Mouse (Mus musculus): ENCODE results near the gene Rrnad1.

Rrnad1 gene

GRCm38 (mm10) chr3:87948378-87949265, 18.1 kb upstream of the Rrnad1 start, which contains the start of gene Crabp2:
Crabp2 (plus strand) TSS chr3:87948666.
- DNase-seq (ENCODE audit: low spot score) = no peak

GRCm38 (mm10) chr3:87947811-87948199, 17.3 kb upstream of the Rrnad1 start:
- DNase-seq (ENCODE audit: low spot score) = no peak

GRCm38 (mm10) chr3:87947056-87947810, 16.7 kb upstream of the Rrnad1 start:
- no peak for DNase-seq (ENCODE audit: low spot score)

GRCm38 (mm10) chr3:87946541-87946860, 16.0 kb upstream of the Rrnad1 start:
- no peak for DNase-seq (ENCODE audit: low spot score)

GRCm38 (mm10) chr3:87945781-87946540, 15.4 kb upstream of the Rrnad1 start:
- DNase-seq (ENCODE audit: low spot score) = no peak

DNA sequence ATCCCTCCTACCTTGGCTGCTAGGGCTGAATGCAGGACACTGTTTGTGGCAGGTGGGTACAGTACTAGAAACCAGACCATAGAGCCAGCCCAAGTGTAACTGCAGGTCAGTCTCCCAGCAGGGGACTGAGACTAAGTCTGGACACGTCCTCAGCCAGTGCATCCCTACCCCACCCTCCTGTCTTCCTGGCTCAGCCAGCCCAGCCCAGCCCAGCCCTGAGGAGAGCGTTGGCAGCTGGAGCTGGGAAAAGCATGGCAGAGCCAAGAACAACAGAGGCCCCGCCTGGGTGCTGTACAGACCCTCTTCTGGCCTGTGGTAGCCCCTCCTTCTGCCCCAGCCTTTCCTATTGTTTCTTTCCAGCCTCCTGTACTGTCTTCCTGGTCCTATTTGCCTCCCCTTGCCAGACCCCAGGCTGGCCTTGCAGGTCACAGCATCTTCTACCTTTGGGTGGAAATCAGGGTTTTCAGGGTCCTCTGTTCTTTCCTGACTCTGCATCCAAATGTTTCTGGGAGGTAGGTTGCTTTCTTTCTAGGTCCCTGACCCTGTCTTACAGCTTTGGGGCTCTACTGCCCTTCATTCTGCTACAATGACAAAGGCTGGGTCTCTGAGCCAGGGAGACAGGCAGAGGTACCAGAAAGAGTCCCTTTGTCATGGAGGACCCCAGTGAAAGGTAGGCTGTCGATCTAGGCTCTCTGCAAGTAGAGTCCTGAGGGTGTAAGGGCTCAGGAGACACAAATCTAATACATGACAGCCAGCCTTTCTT, 14.5 kb upstream of the Rrnad1 start:
- DNase-seq (ENCODE audit: low spot score) = no peak

- DNase-seq (ENCODE audit: low spot score) = no peak
These were observed 13.1 kb upstream of the Rrnad1 start for GRCm38 (mm10) chr3:87943586-87943985.

GRCm38 (mm10) chr3:87942471-87942870, 12.0 kb upstream of the Rrnad1 start:
- no peak for DNase-seq (ENCODE audit: low spot score)

- no peak for DNase-seq (ENCODE audit: low spot score)
These were observed 10.1 kb upstream of the Rrnad1 start for GRCm38 (mm10) chr3:87940611-87941010.

GRCm38 (mm10) chr3:87935776-87936175, 5.3 kb upstream of the Rrnad1 start:
- DNase-seq (ENCODE audit: low spot score) = peak; percentile 53

DNA sequence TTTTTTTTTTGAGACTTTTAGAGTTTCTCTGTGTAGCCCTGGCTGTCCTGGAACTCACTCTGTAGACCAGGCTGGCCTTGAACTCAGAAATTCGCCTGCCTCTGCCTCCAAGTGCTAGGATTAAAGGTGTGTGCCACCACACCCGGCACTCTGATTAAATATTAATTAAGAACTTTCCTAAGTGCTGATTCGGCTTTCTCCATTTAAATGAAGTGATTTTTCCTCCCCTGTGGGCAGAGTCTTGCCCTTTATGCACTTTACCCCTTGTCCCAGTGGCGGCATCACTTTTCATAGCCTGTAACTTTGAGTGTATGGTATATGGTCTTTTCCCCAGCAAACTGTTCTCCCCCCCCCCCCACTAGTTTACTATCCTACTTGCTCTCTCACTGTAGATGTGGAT, 4.7 kb upstream of the Rrnad1 start:
- no peak for DNase-seq (ENCODE audit: low spot score)

- no peak for DNase-seq (ENCODE audit: low spot score)
These were observed 4.0 kb upstream of the Rrnad1 start for GRCm38 (mm10) chr3:87934501-87934900.

- DNase-seq (ENCODE audit: low spot score) = no peak
These were observed 3.5 kb upstream of the Rrnad1 start for GRCm38 (mm10) chr3:87934026-87934425.

DNA sequence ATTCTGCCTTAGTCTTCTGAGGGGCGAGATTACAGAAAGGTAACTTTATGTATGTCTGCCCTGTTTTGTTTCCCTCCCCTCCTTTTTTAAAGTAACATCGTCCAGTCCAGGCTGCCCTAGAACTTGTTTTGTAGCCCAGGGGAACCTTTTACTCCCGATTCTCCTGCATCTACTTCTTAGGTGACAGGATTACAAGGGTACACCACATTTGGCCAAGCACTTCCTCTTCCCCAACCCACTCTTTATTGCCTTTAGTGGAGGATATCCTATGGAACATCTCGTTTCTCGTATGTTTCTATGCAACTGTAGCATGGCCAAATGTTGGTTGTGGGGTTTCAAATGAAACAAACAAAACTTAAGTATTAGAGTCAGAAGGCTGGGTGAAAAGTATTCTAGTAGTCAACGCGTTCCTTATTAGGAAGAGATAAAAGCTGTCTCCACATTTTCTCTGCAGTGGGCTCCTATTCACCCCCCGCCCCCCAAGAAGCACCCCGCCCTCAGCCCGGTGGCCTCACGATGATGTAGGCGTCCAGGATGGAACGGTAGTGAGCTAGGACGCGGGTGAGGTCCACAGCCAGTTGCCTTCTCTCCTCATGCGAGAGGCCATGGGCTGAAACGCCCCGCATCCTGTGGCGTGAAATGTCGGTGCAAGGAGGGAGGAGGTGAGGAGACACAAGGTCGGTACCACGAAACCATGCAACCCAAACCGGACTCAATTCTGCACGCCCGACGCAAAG, 1.0 kb downstream of the Rrnad1 start:
- DNase-seq (ENCODE audit: low spot score) = no peak

DNA sequence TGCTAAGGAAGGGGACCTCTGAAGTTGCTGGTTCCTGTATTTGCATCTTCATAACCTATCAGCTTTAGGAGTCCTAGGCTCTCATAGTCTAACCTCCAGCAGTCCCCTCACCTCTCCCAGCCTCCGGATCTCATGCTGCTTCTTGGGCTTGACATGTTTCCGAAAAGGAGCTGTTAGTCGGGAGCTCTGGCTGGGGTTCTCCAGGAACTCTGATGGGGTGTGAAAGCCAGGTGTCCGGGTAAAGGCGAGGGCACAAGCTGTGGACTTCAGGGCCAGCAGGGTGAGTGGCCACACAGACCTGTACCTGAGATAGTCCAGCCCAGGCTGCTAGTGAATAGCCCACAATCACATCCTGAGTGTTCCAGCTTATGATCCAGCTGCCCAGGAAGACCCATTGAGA, 3.1 kb downstream of the Rrnad1 start:
- DNase-seq (ENCODE audit: low spot score) = no peak

DNA sequence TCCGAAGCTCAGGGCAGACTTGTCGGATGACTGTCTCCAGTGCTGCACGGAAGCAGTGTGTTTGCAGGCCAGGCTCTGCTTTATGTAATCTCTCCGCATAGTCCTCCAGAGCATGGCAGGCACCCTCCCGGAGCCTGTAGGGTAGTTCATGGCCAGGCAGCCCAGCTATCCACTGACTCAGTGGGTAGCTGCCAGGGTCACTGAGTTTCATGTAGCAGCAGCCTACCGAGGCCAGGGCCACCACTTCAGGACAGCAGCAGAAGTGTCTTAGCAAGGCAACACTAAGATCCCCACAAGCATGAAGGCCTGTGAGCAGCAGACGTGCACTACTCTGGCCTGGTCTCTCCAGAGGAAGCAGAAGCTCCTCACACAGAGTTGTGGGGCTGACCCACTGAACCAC, 5.5 kb downstream of the Rrnad1 start:
- no peak for DNase-seq (ENCODE audit: low spot score)

DNA sequence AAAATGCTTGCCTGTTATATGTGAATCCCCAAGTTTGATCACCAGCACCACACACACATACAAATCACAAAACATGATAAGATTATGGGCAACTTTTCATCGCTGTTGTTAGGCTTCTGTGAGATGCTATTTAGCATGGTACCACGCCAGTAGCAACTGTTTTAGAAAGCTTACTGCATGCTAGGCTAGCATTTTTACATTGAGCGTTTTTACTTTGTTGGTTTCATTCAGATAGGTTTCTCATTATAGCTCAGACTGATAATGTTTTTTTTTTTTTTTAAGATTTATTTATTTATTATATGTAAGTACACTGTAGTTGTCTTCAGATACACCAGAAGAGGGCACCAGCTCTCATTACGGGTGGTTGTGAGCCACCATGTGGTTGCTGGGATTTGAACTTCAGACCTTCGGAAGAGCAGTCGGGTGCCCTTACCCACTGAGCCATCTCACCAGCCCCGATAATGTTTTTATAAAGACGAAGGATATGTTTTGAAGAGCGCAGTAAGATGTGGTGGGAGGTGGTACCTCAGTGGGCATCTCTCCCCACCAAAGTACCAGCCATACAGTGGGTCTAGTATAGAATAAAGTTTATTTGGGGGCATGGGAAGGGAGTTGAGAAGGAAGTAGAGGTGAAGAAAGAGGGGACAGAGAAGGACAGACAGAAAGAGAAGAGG, 10.1 kb downstream of the Rrnad1 start:
- DNase-seq (ENCODE audit: low spot score) = no peak

GRCm38 (mm10) chr3:87919336-87920108, 11.0 kb downstream of the Rrnad1 start, which contains the start of gene Mrpl24:
Mrpl24 (plus strand) TSS chr3:87919506.
- no peak for DNase-seq (ENCODE audit: low spot score)

DNA sequence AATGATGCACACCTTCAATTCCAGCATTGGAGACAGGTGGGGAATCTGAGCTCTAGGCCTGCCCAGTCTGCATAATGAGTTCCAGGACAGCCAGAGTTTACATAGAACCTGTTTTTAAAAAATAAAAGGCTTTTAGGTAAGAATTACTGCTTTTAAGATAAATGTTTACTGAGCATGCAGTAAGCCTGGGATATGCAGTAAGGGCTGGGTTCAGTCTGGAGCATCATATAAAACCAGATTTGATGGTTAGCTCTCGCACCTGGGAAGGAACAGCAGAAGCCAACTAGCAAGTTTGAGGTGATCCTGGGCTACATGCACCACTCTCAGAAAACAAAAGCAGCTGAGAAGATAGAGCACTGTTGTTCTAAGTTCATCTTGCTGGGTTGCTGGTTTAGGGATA, 12.0 kb downstream of the Rrnad1 start:
- DNase-seq (ENCODE audit: low spot score) = no peak

- no peak for DNase-seq (ENCODE audit: low spot score)
These were observed 13.5 kb downstream of the Rrnad1 start for GRCm38 (mm10) chr3:87916990-87917389.

All from urinary bladder, postnatal 10 days (tissue).